In genomic region chr8:47431263-47431662, GRCm38 (mm10) we compare ENCODE assay signal across 11 mouse cellular contexts. TPM values are rescaled to one million over a fixed set of nuclear protein-coding genes. Genes with fewer than 3 reads are reported as not detected.
DNase-seq lines count a peak whose midpoint lies in the region; ATAC-seq and TF ChIP-seq lines count a peak whose summit lies in the region.
"Had no signal": no experiment of that assay in that cellular context is flagged by ENCODE, and none has a peak within 500 bp of the region (broad histone marks: within the 10 kb centered on the region; RNA-seq: fewer than 3 reads in every experiment).

No protein-coding gene starts in this region.

- no peaks in the 10 kb centered on the region for H3K9me3 ChIP-seq in limb, embryonic 15.5 days
- no peaks in the 10 kb centered on the region for H3K9me3 ChIP-seq in limb, embryonic 10.5 days (replicated peaks)
- no peaks in the 10 kb centered on the region for H3K9me3 ChIP-seq in hindbrain, embryonic 16.5 days (ENCODE audit: control insufficient read depth, low read length)
- no peaks in the 10 kb centered on the region for H3K9me3 ChIP-seq in midbrain, postnatal 0 days (ENCODE audit: low read length)
- H3K9me3 ChIP-seq in liver, embryonic 11.5 days (ENCODE audit: control insufficient read depth, low read length): no peaks in the 10 kb centered on the region
- no peaks in the 10 kb centered on the region for H3K9me3 ChIP-seq in intestine, postnatal 0 days (ENCODE audit: control insufficient read depth)

- H3K27ac ChIP-seq in limb, embryonic 15.5 days: no peak overlapping the region
- no peak overlapping the region for H3K27ac ChIP-seq in limb, embryonic 10.5 days
- H3K27ac ChIP-seq in hindbrain, embryonic 16.5 days (ENCODE audit: low read depth, low read length): no peak overlapping the region
- no peak overlapping the region for H3K27ac ChIP-seq in midbrain, postnatal 0 days (ENCODE audit: low read depth, low read length)
- no peak overlapping the region for H3K27ac ChIP-seq in liver, embryonic 11.5 days (ENCODE audit: low read depth, low read length)
- no peak overlapping the region for H3K27ac ChIP-seq in intestine, postnatal 0 days (ENCODE audit: low read depth, low read length)

- H3K4me2 ChIP-seq in limb, embryonic 15.5 days: no peak overlapping the region
- H3K4me2 ChIP-seq in hindbrain, embryonic 16.5 days (ENCODE audit: low read length): no peak overlapping the region; the same call in 1 of the 2 replicates
- no peak overlapping the region for H3K4me2 ChIP-seq in midbrain, postnatal 0 days (ENCODE audit: low read depth, low read length, poor library complexity, severe bottlenecking)
- H3K4me2 ChIP-seq in liver, embryonic 11.5 days: no peak overlapping the region
- no peak overlapping the region for H3K4me2 ChIP-seq in intestine, postnatal 0 days (replicated peaks; ENCODE audit: low read depth)

- H3K4me1 ChIP-seq in limb, embryonic 15.5 days: 0 out of 2 replicates have a peak, but pooled peaks cover 5% of the 10 kb centered on the region
- no peaks in the 10 kb centered on the region for H3K4me1 ChIP-seq in limb, embryonic 10.5 days
- H3K4me1 ChIP-seq in hindbrain, embryonic 16.5 days (ENCODE audit: control insufficient read depth, insufficient read depth, low read depth, low read length): no peaks in the 10 kb centered on the region
- H3K4me1 ChIP-seq in midbrain, postnatal 0 days (ENCODE audit: insufficient read depth, low read length): no peaks in the 10 kb centered on the region
- no peaks in the 10 kb centered on the region for H3K4me1 ChIP-seq in liver, embryonic 11.5 days (replicated peaks; ENCODE audit: control insufficient read depth, insufficient read depth, low read length)
- no peaks in the 10 kb centered on the region for H3K4me1 ChIP-seq in intestine, postnatal 0 days (replicated peaks; ENCODE audit: control insufficient read depth, insufficient read depth, low read length)

- no peak overlapping the region for H3K9ac ChIP-seq in limb, embryonic 15.5 days
- no peak overlapping the region for H3K9ac ChIP-seq in hindbrain, embryonic 16.5 days (ENCODE audit: low read depth, low read length)
- H3K9ac ChIP-seq in midbrain, postnatal 0 days (replicated peaks; ENCODE audit: low read length, poor library complexity, severe bottlenecking): no peak overlapping the region
- H3K9ac ChIP-seq in liver, embryonic 11.5 days (ENCODE audit: low read depth, low read length): no peak overlapping the region
- H3K9ac ChIP-seq in intestine, postnatal 0 days (ENCODE audit: low read depth, low read length): no peak overlapping the region

- H3K36me3 ChIP-seq in limb, embryonic 15.5 days: no peaks in the 10 kb centered on the region
- no peaks in the 10 kb centered on the region for H3K36me3 ChIP-seq in limb, embryonic 10.5 days
- H3K36me3 ChIP-seq in hindbrain, embryonic 16.5 days (ENCODE audit: control insufficient read depth, insufficient read depth, low read length): no peaks in the 10 kb centered on the region
- no peaks in the 10 kb centered on the region for H3K36me3 ChIP-seq in midbrain, postnatal 0 days (ENCODE audit: insufficient read depth, low read length)
- H3K36me3 ChIP-seq in liver, embryonic 11.5 days (ENCODE audit: control insufficient read depth, insufficient read depth, low read length): no peaks in the 10 kb centered on the region
- no peaks in the 10 kb centered on the region for H3K36me3 ChIP-seq in intestine, postnatal 0 days (ENCODE audit: control insufficient read depth, insufficient read depth)

- ATAC-seq in limb, embryonic 15.5 days (ENCODE audit: insufficient number of reproducible peaks, low FRiP score, low TSS enrichment, low read depth): 0 out of 2 replicates have a peak, but pooled peaks have one; percentile 40
- peak; percentile 98 for ATAC-seq in hindbrain, embryonic 16.5 days
- ATAC-seq in midbrain, postnatal 0 days (ENCODE audit: low FRiP score): peak; percentile 86
- ATAC-seq in liver, embryonic 11.5 days (replicated peaks; ENCODE audit: low FRiP score): no peak
- no peak for ATAC-seq in intestine, postnatal 0 days

- 72% methylated on average over 4 of the region's 4 CpGs for WGBS in limb, embryonic 15.5 days
- WGBS in limb, embryonic 10.5 days: 78% methylated on average over 4 of the region's 4 CpGs
- 62% methylated on average over 4 of the region's 4 CpGs for WGBS in hindbrain, embryonic 16.5 days
- 66% methylated on average over 4 of the region's 4 CpGs for WGBS in midbrain, postnatal 0 days
- WGBS in liver, embryonic 11.5 days: 66% methylated on average over 4 of the region's 4 CpGs
- 41% methylated on average over 4 of the region's 4 CpGs for WGBS in intestine, postnatal 0 days

- no peaks in the 10 kb centered on the region for H3K27me3 ChIP-seq in limb, embryonic 15.5 days
- no peaks in the 10 kb centered on the region for H3K27me3 ChIP-seq in limb, embryonic 10.5 days (ENCODE audit: low read depth, poor library complexity, severe bottlenecking)
- no peaks in the 10 kb centered on the region for H3K27me3 ChIP-seq in hindbrain, embryonic 16.5 days (replicated peaks; ENCODE audit: control insufficient read depth, insufficient read depth, low read length)
- H3K27me3 ChIP-seq in midbrain, postnatal 0 days (ENCODE audit: insufficient read depth, low read length): no peaks in the 10 kb centered on the region
- no peaks in the 10 kb centered on the region for H3K27me3 ChIP-seq in liver, embryonic 11.5 days (replicated peaks; ENCODE audit: control insufficient read depth, insufficient read depth, low read length)
- no peaks in the 10 kb centered on the region for H3K27me3 ChIP-seq in intestine, postnatal 0 days (replicated peaks; ENCODE audit: control insufficient read depth, insufficient read depth, low read length)

- TF ChIP-seq CTCF in midbrain, postnatal 0 days (IDR thresholded peaks at IDR 0.05): no peak
- no peak for TF ChIP-seq CTCF in intestine, postnatal 0 days (IDR thresholded peaks at IDR 0.05; ENCODE audit: low read depth)

- no peak overlapping the region for H3K4me3 ChIP-seq in limb, embryonic 15.5 days
- no peak overlapping the region for H3K4me3 ChIP-seq in limb, embryonic 10.5 days
- H3K4me3 ChIP-seq in hindbrain, embryonic 16.5 days (ENCODE audit: low read length): no peak overlapping the region
- no peak overlapping the region for H3K4me3 ChIP-seq in midbrain, postnatal 0 days (ENCODE audit: low read depth, low read length)
- H3K4me3 ChIP-seq in liver, embryonic 11.5 days (ENCODE audit: low read depth, low read length): no peak overlapping the region
- H3K4me3 ChIP-seq in intestine, postnatal 0 days (ENCODE audit: low read depth, low read length): no peak overlapping the region

- no peak for DNase-seq in limb, embryonic 10.5 days (ENCODE audit: low spot score)
- DNase-seq in cerebellum, adult 9-11 months: peak; percentile 18
- DNase-seq in midbrain, postnatal 0 days (ENCODE audit: low spot score): peak; percentile 67
- no peak for DNase-seq in liver, embryonic 11.5 days (ENCODE audit: low spot score)
- DNase-seq in natural killer cell, adult 2 months (ENCODE audit: low spot score in 2 of 2): no peak
- DNase-seq: adrenal gland, adult 2 months; gastrocnemius, postnatal 25 days; kidney, postnatal 25 days had no signal

RNA-seq across cellular contexts. Expression of gene Stox2, which starts 14.9 kb away (rescaled TPM):
- 11.5 and 14.4 TPM in 2 replicates for polyA plus RNA-seq in limb, embryonic 15.5 days (2015; fragmentation: Nextera tagmentation; extraction: Ambion mirVana)
- 16.0 and 18.7 TPM in 2 replicates for polyA plus RNA-seq in limb, embryonic 10.5 days (2016; fragmentation: Nextera tagmentation; extraction: Ambion mirVana)
- polyA plus RNA-seq in hindbrain, embryonic 16.5 days (2015; fragmentation: Nextera tagmentation; extraction: Ambion mirVana): 28.5 and 30.3 TPM in 2 replicates
- 123 and 125 TPM in 2 replicates for total RNA-seq in midbrain, postnatal 0 days (2014; rRNA removed)
- polyA plus RNA-seq in midbrain, postnatal 0 days (2015; fragmentation: Nextera tagmentation; extraction: Ambion mirVana): 35.7 and 42.8 TPM in 2 replicates
- 1.7 and 2.6 TPM in 2 replicates for polyA plus RNA-seq in liver, embryonic 11.5 days (2014; fragmentation: Nextera tagmentation; extraction: Ambion mirVana)
- 3.2 and 3.9 TPM in 2 replicates for polyA plus RNA-seq in intestine, postnatal 0 days (2015; fragmentation: Nextera tagmentation; extraction: Ambion mirVana)

Comparison
In these comparisons a context has a peak if more than half of its experiments do, and no peak if none do; other contexts are left out.
1. ATAC-seq: peak in limb, embryonic 15.5 days (single experiment), hindbrain, embryonic 16.5 days (single experiment) and midbrain, postnatal 0 days (single experiment); none in liver, embryonic 11.5 days (single experiment) and intestine, postnatal 0 days (single experiment).
2. DNase-seq: peak in cerebellum, adult 9-11 months (single experiment) and midbrain, postnatal 0 days (single experiment); none in limb, embryonic 10.5 days (single experiment), liver, embryonic 11.5 days (single experiment) and natural killer cell, adult 2 months (0 of 2).